Mouse (Mus musculus) heart, postnatal 0 days (tissue): ENCODE measurements at regions not wholly inside any gene's neighbourhood (a gene's known extent, or its start where the extent isn't known, plus 50 kb on each side); places are given as distances from the start of the nearest gene placed in this dataset.

ENCODE experiments used
- ATAC-seq: fragments of 200-750 bp; cut with Nextera tagmentation; 2 replicates; pipeline ENCODE4 v1.8.0; 2017; ENCODE audit warnings: low read depth, moderate number of reproducible peaks, moderate library complexity; ENCODE audit not compliant: insufficient read depth
- DNase-seq: peaks from one replicate; pipeline ENCODE4 v3.0.0-alpha.2; 2016; ENCODE audit warnings: low spot score
- H3K27ac ChIP-seq: fragments of 300-500 bp; sonication (generic); 2 replicates; pipeline ENCODE4 v1.5.1; 2014; ENCODE audit warnings: low read depth, mild to moderate bottlenecking
- H3K27me3 ChIP-seq: fragments of 300-500 bp; sonication (generic); 2 replicates; pipeline ENCODE4 v1.6.1; 2014; ENCODE audit warnings: low read length, mixed read lengths; ENCODE audit not compliant: control insufficient read depth, insufficient read depth
- H3K36me3 ChIP-seq: fragments of 300-500 bp; sonication (generic); replicated peaks from 2 replicates; pipeline ENCODE4 v1.6.1; 2014; ENCODE audit warnings: low read length, mixed read lengths; ENCODE audit not compliant: control insufficient read depth, insufficient read depth
- H3K4me1 ChIP-seq: fragments of 300-500 bp; sonication (generic); 2 replicates; pipeline ENCODE4 v1.6.1; 2014; ENCODE audit warnings: antibody characterized with exemption; ENCODE audit not compliant: control insufficient read depth, insufficient read depth
- H3K4me2 ChIP-seq: fragments of 300-500 bp; sonication (generic); 2 replicates; pipeline ENCODE4 v1.6.1; 2014; ENCODE audit warnings: low read depth, mild to moderate bottlenecking, low read length, moderate library complexity
- H3K4me3 ChIP-seq: fragments of 300-500 bp; sonication (generic); 2 replicates; pipeline ENCODE4 v1.5.1; 2014; ENCODE audit warnings: low read depth, low read length
- H3K9ac ChIP-seq: fragments of 300-500 bp; sonication (generic); replicated peaks from 2 replicates; pipeline ENCODE4 v1.6.1; 2014; ENCODE audit warnings: low read depth, low read length, mixed read lengths
- H3K9me3 ChIP-seq: fragments of 300-500 bp; sonication (generic); replicated peaks from 2 replicates; pipeline ENCODE4 v1.6.1; 2016; ENCODE audit warnings: low read length; ENCODE audit not compliant: control insufficient read depth
- CTCF ChIP-seq: IDR thresholded peaks from 2 replicates; pipeline ENCODE4 v1.5.1; 2016; ENCODE audit warnings: antibody characterized with exemption, control low read depth, low read depth
- EP300 ChIP-seq: IDR thresholded peaks from 2 replicates; pipeline ENCODE4 v1.6.1; 2016; ENCODE audit warnings: antibody characterized with exemption, low read depth
- WGBS: fragments of 180-500 bp; shearing (Covaris S2); extraction: QIAGEN DNeasy Blood & Tissue Kit; methylation state at CpG from one replicate; pipeline ENCODE4 v1.1.7; 2014; 5-methylcytosine and 5-hydroxymethylcytosine counted together

DNA sequence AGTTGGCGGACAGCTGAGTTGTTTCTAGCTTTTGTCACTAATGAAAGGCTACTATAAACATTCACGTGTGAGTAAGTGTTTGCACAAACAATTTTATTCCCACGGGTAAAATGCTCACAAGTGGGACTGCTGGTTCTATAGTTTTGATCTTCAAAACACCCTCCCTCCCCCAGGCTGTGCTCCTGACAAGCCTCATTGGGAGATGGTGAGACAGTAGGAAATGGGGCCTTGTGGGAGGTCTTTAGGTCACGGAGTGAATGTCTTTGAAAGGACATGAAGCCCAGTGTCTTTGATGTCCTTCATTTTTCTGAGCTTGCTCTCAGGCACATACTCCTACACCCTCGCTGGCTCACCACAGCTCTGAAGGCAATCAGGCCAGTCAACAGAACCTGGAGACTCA, 63.4 kb upstream of the Tiparp start:
- DNase-seq: no peak
- H3K4me3 ChIP-seq: no peak overlapping the region
- H3K36me3 ChIP-seq: no peaks in the 10 kb centered on the region
- H3K4me1 ChIP-seq: peaks cover 3% of the 10 kb centered on the region; the same call in 1 of the 2 replicates
- H3K27ac ChIP-seq: no peak overlapping the region
- no peak for ATAC-seq
- H3K27me3 ChIP-seq: no peaks in the 10 kb centered on the region
- no peaks in the 10 kb centered on the region for H3K9me3 ChIP-seq
- no peak overlapping the region for H3K9ac ChIP-seq
- 57% methylated on average over 5 of the region's 5 CpGs for WGBS
- no peak overlapping the region for H3K4me2 ChIP-seq
- TF ChIP-seq CTCF (no peak), EP300 (no peak)

DNA sequence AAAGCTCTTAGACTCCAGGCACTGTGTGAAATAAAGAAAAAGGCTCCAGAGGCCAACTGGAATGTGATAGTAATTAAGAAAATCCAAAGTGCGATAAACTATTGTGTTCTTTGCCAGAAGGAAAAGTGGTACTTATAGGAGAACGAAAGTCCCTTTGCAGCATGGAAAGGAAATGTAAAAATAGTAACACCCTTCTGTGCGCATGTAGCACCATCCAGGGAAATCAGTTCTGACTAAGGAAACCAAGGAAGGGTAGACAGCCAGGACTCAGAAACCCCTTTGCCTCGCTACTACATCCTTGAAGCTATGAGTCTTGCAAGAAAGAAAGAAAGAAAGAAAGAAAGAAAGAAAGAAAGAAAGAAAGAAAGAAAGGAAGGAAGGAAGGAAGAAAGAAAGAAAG, 67.3 kb upstream of the Tiparp start:
- no peak overlapping the region for H3K4me2 ChIP-seq
- no peaks in the 10 kb centered on the region for H3K27me3 ChIP-seq
- no peak overlapping the region for H3K4me3 ChIP-seq
- H3K9me3 ChIP-seq: no peaks in the 10 kb centered on the region
- H3K36me3 ChIP-seq: no peaks in the 10 kb centered on the region
- TF ChIP-seq EP300 (no peak), CTCF (no peak)
- H3K27ac ChIP-seq: no peak overlapping the region
- peaks cover 2% of the 10 kb centered on the region; the same call in 1 of the 2 replicates for H3K4me1 ChIP-seq
- ATAC-seq (no peak), DNase-seq (no peak)
- no peak overlapping the region for H3K9ac ChIP-seq
- WGBS: 9% methylated on average over 4 of the region's 4 CpGs

DNA sequence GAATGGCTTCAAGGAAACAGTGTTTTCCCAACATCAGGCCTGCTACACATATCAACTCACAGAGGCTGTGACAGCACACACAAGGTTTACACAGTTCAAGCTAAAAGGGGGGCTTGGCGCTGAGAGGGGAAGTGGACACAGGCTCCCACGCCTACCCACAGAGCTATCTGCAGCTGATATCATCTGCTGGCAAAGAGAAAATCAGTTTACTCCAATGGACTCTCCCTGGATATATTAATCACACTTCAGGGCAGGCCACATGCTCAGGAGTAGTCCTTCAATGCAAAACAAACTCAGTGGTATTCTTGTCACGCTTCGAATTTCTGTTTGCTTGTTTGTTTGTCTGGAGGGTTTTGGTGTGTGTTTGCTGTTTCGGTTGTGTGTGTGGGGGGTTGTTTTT, 67.3 kb upstream of the Ssr3 start:
- Histone ChIP-seq H3K36me3 (no peaks in the 10 kb centered on the region), H3K9me3 (no peaks in the 10 kb centered on the region), H3K9ac (no peak overlapping the region), H3K4me3 (no peak overlapping the region), H3K4me2 (no peak overlapping the region), H3K27me3 (no peaks in the 10 kb centered on the region), H3K4me1 (peaks cover 3% of the 10 kb centered on the region; the same call in 1 of the 2 replicates), H3K27ac (no peak overlapping the region)
- TF ChIP-seq EP300: no peak
- no peak for DNase-seq
- ATAC-seq: no peak
- WGBS: 74% methylated on average over 5 of the region's 5 CpGs

- WGBS: 60% methylated on average over 6 of the region's 6 CpGs
- no peak for ATAC-seq
- TF ChIP-seq CTCF: no peak
- no peak for TF ChIP-seq EP300
These were observed 65.5 kb upstream of the Ssr3 start for GRCm38 (mm10) chr3:65457931-65458330.

GRCm38 (mm10) chr3:65455597-65456284, 63.3 kb upstream of the Ssr3 start:
- 36% methylated on average over 14 of the region's 14 CpGs for WGBS
- Histone ChIP-seq H3K9ac (no peak overlapping the region), H3K9me3 (no peaks in the 10 kb centered on the region), H3K36me3 (no peaks in the 10 kb centered on the region), H3K27me3 (no peaks in the 10 kb centered on the region), H3K4me1 (peaks cover 3% of the 10 kb centered on the region; the same call in 1 of the 2 replicates), H3K4me3 (no peak overlapping the region), H3K4me2 (no peak overlapping the region), H3K27ac (peak overlapping the region; percentile 68)
- ATAC-seq: peak; percentile 72
- DNase-seq: peak; percentile 55
- TF ChIP-seq EP300 (no peak), CTCF (no peak)

More at GRCm38 (mm10) chr3:65457931-65458330, 65.5 kb upstream of the Ssr3 start:
- Histone ChIP-seq H3K27me3 (no peaks in the 10 kb centered on the region), H3K4me1 (peaks cover 3% of the 10 kb centered on the region; the same call in 1 of the 2 replicates), H3K4me3 (no peak overlapping the region), H3K36me3 (no peaks in the 10 kb centered on the region), H3K9me3 (no peaks in the 10 kb centered on the region), H3K4me2 (no peak overlapping the region), H3K9ac (no peak overlapping the region), H3K27ac (no peak overlapping the region)
- no peak for DNase-seq

- no peaks in the 10 kb centered on the region for H3K9me3 ChIP-seq
- ATAC-seq (no peak), DNase-seq (no peak)
- H3K4me1 ChIP-seq: peaks cover 3% of the 10 kb centered on the region; the same call in 1 of the 2 replicates
- no peak for TF ChIP-seq EP300
- no peak for TF ChIP-seq CTCF
- no peak overlapping the region for H3K27ac ChIP-seq
- H3K4me2 ChIP-seq: no peak overlapping the region
- no peaks in the 10 kb centered on the region for H3K36me3 ChIP-seq
- WGBS: 88% methylated on average over 7 of the region's 7 CpGs
- H3K27me3 ChIP-seq: no peaks in the 10 kb centered on the region
- H3K9ac ChIP-seq: no peak overlapping the region
- no peak overlapping the region for H3K4me3 ChIP-seq
These were observed 61.9 kb upstream of the Ssr3 start for GRCm38 (mm10) chr3:65454301-65454700.
